Mouse (Mus musculus) CD4-positive, CD25-positive, alpha-beta regulatory T cell, adult 4 months (primary cell): ENCODE measurements around the gene Fam129b. TPM values are rescaled to one million over a fixed set of nuclear protein-coding genes. Genes with fewer than 3 reads are reported as not detected.

Experiments
- ATAC-seq: one replicate; pipeline ENCODE4 v1.8.0; 2017
- polyA plus RNA-seq, 2 experiments: library from polyadenylated mRNA; unstranded; fragments of 100-300 nt; shearing (Covaris generic); gene quantifications; one replicate each; pipeline ENCODE4 v1.2.1; 2017

The Fam129b gene
- polyA plus RNA-seq, 2 experiments from 2014 or later = 0.97 to 1.0 TPM

DNA sequence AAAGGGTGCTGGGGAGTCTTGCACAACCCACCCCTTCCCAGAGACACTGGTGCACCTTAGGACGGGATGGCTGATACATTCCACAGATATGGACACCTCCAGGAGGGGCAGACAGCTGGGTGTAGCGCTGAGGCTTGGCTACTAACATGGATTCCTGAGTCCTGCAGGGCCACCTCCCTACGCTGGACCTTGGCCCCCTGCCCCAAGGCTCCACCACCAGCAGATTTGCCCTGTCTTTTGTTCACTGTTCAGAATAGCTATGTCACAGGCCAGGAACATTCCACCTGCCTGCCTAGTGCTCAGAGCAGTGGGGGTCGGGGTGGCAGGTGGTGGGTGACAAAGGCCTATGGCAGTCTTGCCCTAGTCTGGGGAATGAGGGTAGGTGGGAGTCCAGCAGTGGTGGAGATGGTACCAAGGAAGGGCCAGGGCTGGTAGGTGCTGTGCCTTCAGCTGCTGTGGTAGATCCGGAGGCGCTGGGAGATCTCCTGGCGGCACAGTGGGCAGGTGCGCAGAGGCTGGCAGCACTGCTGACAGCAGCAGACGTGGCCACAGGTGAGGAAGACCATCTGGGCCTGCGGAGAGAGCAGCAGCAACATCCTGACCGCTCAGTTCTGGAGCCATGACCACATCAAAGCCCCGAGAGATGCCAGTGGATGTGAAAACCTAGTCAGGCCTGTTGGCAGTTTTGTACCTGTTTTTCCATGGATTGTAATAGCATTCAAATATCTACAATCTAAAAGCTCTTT is 50.6 kb downstream of the Fam129b start:
- no peak for ATAC-seq

DNA sequence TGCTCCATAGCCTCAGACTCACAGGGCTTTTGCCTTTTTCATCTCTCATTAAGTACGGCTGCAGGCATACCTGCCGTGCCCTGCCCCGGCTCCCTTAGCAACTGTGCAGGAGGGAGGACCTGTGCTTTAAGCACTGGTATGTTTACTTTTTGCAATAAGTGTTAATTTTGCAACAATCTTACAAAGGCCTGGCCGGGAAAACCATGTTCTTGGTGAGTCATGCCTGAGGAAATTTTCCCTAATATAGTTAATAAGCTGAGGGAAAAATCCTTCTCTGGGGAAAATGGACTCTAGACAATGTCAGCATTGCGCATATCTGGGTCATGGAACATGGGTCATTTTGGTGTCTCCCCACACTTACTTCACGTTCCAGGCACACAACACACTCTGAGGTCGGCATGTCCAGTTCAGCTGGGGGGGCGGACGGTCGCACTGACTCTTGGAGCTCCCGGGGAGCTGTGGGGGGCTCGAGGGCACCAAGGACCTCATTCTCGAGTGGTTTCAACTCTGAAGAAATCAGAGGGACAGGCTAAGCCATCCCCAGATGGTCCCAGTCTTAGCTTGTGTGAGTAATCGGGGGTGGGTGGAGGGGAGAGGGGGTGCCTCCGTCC is 51.8 kb downstream of the Fam129b start:
- no peak for ATAC-seq

DNA sequence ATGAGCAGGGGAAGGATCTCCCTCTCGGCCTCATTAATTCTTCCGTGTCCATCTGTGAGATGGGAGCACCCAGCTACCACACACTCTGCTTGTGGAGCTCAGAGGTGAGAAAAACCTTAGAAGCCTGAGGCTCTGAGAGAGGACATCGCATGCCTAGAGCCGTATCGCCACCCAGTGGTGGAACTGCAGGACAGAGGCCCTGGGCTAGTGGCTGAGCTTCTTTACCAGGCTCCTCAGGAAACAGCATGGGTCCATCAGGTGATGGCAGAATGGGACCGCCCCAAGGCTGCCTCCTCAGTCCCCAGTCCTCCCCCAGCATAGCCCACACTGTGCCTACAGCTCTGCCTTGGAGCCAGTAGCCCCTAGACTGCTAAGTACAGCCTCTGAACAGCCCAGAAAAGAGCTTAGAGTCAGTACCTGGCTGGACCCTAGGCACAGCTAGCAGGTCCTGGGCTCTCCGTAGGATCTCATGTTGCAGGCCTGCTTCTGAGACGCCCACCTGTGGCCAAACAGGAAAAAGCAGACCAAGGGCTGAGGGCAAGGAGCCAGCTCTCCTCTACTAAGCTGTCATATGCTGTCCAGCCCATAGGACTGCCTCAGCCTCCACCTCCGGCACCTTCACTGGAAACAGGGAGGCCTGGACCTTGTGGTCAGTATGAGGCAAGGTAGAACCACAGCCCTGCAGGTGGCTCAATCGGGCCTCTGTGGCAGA is 52.5 kb downstream of the Fam129b start:
- no peak for ATAC-seq

DNA sequence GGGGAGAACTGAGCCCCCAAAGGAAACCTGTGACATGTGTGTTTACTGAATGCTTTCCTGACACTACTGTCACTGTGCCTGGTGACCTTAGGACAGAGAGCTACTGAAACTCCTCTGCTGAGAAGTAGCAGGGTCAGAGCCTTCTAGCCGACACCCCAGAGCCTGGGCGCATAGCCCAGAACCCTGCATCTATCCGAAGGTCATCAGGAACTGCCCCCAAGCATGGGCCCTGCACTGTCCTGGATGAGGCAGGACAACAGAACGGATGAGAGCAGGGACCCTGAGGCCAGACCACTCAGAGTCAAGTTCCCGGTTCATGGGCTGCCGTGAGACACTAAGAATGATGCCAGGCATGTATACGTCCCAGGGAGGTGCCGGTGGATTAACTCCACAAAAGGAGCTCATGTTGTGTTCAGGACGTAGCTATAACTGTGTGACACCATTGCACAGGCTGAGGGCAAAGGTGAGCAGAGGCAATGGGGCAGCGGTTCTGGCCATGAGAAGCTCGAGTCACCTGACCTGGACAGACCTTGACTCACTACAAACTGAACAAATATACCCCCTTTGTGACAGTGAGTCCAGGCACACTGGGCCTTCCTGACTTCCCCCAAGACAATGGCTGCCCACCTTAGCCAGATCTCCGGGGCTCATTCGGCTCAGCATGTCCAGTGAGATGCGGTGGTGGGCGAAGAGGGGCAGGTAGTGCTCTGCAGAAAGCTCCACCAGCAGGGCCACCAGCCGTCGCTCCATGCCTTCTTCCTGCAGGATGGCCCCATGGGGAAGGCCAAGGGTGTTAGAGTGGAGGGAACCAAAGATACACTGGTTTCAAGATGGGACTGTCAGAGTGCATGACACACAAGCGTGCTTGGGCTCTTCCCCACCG is 53.3 kb downstream of the Fam129b start:
- ATAC-seq = no peak

DNA sequence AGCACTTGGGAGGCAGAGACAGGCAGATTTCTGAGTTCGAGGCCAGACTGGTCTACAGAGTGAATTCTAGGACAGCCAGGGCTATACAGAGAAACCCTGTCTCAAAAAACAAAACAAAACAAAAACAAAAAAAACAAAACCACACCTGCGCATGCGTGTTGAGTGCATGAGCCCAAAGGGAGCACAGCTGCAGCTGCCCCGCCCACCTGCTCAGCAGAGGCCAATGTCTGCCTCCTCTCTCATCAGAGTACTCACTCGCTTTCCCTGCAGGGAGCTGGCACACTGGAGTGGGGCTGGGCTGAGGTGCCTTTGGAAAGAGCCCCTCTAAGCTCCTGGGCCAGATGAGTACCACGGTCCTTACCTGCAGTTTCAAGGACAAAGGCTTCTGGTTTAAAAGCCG is 55.8 kb downstream of the Fam129b start:
- ATAC-seq = peak; percentile 41

DNA sequence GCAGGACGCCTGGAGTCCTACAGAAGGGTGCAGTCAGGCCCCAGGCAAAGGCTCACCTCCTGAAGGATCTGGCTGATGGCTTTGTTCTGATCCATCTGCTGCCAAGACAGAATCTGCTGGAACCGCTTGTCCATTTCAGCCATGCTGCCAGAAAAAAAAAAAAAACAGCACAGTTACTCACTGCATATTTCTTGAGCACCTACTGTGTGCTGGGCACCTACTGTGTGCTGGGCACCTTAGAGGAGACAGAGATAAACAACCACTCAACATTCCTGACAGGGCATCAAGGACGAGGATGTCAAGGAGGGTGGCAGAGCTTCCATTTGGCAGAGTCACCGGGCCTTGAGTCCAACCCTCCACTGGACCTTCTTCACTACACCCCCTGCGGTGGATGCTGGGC is 62.8 kb downstream of the Fam129b start:
- no peak for ATAC-seq

DNA sequence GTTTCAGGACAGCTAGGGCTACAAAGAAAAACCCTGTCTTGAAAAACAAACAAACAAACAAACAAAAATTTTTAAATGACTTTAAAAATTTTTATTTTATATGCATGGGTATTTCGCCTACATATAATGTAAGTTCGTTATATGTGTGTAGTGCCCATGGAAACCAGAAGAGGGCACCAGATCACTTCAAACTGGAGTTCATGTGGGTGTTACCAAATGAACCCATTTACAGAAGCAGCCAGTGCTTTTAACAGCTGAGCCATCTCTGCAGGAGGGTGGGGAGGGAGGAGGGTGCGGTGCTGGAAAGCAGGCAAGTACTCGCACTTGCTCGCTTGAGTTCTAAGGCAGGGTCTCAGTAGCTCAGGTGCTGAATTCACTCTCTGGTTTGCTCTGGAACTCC is 63.5 kb downstream of the Fam129b start:
- no peak for ATAC-seq

DNA sequence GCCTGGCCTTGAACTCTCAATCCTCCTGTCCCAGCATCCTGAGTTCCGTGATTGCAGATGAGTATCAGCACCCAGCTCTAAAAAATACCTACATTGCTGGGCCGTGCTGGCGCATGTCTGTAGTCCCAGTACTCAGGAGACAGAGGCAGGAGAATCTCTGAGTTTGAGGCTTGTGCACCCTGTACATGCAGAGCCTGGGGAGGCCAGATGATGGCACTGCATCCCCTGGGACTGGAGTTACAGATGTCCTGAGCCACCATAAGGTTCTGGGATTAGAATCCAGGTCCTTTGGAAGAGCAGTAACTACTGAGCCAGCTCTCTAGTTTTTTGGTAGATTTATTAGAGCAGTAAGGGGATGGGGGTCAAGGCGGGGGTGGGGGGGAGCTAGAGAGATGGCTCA is 64.6 kb downstream of the Fam129b start:
- no peak for ATAC-seq

DNA sequence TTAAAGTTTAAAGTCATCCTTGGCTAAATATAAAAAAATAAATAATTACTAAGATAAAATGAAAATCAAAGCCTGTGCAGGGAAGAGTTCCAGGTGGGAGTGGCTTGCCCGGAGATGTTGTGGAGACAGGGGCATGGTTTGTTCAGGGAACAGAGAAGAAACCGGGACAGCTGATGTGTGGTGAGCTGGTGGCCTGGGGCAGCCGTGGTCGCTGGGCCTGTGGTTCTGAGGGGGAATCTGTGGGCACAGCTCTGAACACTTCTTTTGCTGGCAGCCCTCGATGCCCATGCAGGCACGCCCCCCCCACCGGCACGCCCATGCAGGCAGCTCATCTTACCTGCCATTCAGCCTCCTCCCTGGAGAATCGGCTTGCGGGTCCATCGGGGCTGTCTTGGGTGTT is 71.5 kb downstream of the Fam129b start:
- no peak for ATAC-seq

DNA sequence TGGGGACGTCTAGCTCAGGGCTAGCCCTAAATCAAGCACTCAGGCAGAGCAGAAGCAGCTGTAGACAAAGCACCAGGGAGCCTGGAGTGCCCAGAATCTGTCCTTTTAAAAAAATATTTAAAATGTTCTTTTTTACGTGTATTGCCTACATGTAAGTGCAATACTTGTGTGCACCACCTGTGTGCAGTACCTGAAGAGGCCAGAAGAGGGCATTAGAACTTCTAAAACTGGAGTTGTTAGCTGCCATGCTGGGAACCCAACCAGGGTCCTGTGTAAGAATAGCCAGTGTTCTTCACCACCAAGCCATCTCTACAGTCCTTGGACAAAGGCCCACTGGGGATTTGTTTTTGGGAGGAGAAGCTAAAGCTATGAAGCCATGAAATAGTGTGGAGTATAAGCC is 78.7 kb downstream of the Fam129b start:
- no peak for ATAC-seq

DNA sequence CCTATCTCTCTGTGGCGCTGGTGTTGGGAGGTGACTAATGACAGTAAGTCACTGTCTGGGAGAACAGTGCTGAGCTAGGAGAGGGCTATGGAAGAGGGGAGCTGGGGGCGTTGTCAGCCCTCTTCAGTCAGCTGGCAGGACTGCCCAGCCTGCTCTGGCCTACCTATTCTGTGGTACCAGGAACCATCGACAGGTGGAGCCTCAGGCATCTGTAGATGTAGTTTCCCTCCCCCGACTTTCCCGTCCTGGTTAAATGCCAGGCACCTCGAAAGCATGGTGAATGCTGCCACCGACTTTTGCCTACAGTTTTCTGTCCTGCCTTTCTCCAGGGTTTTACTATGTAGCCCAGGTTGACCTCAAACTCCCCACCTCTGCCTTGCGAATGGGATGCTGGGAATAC is 81.4 kb downstream of the Fam129b start:
- no peak for ATAC-seq

DNA sequence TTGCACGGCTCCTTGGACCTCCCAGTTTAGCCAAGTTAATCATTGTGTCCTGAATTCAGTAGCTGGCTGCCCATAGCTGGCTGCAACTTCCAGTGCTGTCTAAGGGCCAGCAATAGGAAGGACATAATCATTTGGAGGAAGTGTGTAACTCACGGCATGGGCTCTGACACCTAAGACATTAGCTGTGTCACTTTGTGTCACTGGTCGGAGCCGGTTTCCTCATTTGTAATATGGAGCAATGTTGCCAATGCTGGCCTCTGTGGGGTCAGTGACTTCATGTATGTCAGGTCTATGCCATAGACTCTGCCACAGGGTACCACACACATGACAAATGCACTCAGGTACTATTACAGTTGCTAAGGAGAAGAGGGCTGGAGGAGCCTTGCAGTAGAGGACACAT is 84.4 kb downstream of the Fam129b start:
- ATAC-seq = no peak

DNA sequence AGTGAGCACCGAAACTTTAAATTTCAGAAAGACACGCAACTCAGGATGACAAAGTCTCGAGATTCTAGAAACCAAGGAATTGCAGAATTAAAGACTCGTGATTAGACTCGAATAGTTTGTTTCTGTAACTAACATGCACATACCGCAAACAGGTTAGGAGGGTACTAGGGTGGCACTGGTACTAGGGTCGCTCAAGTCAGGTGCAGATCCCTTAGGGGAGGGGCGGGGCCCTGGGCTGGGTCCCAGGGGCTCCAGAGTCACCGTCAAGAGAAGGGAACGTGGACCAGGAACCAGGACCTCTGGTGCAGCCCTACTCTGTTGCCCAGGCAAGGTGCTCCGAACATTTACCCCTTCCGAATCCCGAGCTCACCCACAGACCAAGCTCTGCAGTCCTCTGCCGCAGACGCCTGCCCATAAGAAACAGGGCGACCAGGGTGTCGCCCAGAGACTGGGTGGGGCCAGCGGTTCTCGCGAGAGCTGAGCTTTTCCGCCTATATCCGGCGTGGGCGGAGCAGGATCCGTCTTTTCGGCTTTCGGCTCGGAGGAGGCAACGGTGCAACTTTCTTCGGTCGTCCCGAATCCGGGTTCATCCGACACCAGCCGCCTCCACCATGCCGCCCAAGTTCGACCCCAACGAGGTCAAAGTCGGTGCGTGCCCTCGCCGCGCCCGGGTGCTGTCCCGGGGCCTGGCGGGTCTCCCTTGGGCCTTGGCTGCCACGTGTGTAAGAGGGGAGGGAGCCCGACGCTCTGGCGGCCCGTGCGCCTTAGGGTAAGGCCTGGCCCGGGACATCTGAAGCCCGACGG is 85.5 kb downstream of the Fam129b start, which contains the start of the genes Rpl12 and Lrsam1:
Rpl12 (plus strand) TSS at position 368 of the 804 bp plus-strand sequence.
Lrsam1 (minus strand) TSS at position 423 of the 804 bp plus-strand sequence.
- peak; percentile 87 for ATAC-seq

DNA sequence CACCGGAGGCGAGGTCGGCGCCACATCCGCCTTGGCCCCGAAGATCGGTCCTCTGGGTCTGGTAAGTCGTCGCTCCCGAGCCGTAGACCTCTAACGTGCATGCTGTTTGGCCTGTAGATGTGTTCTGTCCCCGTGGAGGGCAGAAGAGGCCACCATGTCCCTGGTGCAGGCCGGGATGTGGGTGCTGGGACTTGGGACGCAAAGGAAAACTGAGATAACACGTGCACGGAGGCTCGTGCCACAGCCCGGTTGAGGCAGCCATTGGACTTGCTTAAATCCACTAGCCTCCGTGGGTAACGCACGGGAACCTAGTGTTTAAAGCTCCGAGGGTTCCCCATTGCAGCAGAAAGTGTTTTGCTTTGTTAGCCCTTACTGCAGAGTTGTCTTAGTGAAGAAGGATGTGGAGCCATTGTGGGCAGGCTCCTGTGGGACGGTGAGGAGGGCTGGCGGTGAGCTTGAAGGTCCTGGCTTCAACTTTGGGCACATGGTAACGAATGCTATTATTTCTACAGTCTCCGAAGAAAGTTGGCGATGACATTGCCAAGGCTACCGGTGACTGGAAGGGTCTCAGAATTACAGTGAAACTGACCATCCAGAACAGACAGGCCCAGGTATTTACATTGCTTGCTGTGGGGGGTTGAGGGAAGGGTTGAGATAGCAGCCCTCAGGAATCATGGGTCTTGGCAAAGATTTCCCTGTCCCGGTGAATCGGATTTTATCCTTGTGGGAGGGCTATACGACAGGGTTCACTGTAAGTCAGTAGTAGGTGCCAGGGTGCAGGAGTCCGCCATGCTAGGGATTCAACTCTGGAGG is 86.4 kb downstream of the Fam129b start:
- no peak for ATAC-seq

DNA sequence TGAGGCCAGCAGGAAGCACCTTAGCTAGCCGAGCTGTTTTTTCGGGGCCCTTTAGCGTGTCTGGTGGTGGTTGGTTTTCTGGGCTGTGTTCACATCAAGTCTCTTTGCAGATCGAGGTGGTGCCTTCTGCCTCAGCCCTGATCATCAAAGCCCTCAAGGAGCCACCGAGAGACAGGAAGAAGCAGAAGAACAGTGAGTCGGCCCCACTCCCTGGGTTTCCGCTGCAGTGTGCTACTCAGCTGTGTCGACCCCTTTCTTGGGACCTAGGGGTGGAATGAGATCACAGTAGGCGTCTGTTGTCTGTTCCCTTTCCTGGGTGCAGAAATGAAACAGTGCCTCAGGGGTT is 86.9 kb downstream of the Fam129b start:
- peak; percentile 19 for ATAC-seq

DNA sequence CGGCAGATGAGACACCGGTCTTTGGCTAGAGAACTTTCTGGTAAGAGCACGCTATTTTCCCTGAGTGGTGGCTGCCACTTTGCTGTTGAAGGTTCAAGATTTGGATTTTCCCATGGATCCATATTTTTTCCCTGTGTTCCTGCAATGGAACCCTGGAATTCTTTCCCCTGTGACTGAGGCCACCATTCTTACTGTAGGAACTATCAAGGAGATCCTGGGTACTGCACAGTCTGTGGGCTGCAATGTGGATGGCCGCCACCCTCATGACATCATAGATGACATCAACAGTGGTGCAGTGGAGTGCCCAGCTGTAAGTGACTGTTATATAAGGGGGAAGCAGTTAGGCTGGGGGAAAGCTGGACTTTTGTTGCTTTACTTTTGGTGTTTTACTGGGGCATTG is 87.6 kb downstream of the Fam129b start:
- no peak for ATAC-seq

DNA sequence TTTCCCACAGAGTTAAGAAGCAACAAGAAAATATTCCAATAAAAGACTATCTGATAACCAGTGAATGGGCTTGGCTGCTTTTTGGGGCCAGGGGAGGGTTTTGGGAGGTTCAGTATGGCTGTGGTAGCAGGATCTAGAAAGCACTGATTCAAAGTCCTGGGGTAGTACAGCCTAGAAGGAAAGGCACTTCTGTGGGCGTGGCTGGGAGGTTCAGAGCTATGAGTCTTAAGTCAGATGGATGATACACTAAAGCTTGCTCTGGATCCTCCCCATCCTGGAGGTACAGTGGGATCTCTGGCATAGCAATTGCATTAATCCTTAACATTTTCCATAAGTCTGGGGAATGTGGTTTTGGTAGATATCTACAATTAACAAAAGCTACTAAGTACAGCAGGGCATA is 88.1 kb downstream of the Fam129b start:
- ATAC-seq = no peak

DNA sequence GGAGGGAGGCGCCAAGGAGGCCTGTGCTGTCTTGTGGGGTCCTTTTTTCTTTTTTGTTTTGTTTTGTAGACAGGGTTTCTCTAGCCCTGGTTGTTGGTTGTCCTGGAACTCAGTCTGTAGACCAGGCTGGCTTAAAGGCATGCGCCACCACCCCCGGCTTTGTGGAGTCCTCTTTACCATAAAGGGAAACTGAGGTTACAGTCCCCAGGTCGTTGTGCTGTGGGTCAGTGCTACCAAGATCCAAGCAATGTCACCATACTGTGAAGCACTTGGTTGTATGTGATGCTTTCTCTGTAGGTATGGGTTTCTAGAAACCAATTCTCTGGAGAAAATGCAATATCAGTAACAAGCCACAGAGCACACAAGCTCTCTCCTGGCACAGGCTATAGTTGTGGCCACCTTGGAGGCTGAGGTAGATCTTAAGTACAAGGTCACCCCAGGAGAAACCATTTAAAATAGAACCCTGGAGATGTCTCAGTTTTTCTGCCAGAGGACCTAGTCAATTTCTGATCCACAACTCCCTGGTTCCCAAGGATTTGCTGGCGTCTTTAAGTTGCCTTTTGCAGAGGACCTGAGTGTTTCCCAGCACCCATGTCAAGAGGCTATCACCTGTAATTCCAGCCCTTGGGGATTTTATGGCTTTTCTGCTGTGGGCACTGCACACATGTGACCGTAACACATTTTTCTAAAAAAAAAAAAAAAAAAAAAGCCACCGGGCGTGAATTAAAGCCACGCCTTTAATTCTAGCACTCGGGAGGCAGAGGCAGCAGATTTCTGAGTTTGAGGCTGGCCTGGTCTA is 88.9 kb downstream of the Fam129b start:
- no peak for ATAC-seq

DNA sequence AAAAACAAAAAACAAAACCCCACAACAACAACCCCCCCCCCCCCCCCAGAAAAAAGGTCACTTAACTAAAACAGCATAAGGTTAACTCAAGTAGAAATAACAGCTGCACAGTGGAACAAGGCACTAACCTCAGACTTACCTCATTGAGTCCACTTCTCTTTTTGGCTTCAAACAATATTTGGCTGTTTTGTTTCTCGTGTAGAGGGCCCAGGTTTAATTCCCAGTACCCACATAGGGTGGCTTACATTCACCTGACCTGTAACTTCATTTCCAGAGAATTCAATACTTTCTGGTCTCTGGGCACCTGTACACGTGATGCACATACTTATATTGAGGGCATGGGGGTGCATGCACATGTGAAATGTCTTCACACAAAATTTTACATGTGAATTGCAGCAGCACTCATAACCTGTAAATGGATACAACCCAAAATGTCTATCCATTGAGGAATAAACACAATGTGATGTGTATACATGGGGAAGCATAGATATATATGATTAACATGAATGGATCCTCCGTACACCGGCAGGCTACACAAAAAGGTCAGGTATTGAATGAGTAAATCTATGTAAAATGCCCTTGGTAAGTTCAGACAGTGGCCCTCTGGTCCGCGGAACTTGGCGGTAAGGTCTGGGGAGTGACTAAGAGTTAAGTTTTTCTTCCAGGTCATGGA is 89.7 kb downstream of the Fam129b start:
- ATAC-seq = no peak
